Mouse (Mus musculus) neural tube, embryonic 12.5 days (tissue): ENCODE results near the gene Ptrh2. TPM values are rescaled to one million over a fixed set of nuclear protein-coding genes. Genes with fewer than 3 reads are reported as not detected.

Source experiments
- ATAC-seq: fragments of 200-750 bp; cut with Nextera tagmentation; 2 replicates; pipeline ENCODE4 v1.8.0; 2017; ENCODE audit warnings: low read depth, mild to moderate bottlenecking, moderate TSS enrichment, moderate library complexity; ENCODE audit not compliant: low FRiP score
- H3K27ac ChIP-seq: fragments of 300-500 bp; sonication (generic); 2 replicates; pipeline ENCODE4 v1.5.1; 2016
- H3K27me3 ChIP-seq: fragments of 300-500 bp; sonication (generic); replicated peaks from 2 replicates; pipeline ENCODE4 v1.6.1; 2016; ENCODE audit warnings: mild to moderate bottlenecking
- H3K36me3 ChIP-seq: fragments of 300-500 bp; sonication (generic); 2 replicates; pipeline ENCODE4 v1.6.1; 2016; ENCODE audit warnings: mild to moderate bottlenecking
- H3K4me1 ChIP-seq: fragments of 300-500 bp; sonication (generic); 2 replicates; pipeline ENCODE4 v1.6.1; 2016
- H3K4me2 ChIP-seq: fragments of 300-500 bp; sonication (generic); replicated peaks from 2 replicates; pipeline ENCODE4 v1.6.1; 2016; ENCODE audit warnings: mild to moderate bottlenecking
- H3K4me3 ChIP-seq: fragments of 300-500 bp; sonication (generic); 2 replicates; pipeline ENCODE4 v1.5.1; 2016
- H3K9ac ChIP-seq: fragments of 300-500 bp; sonication (generic); 2 replicates; pipeline ENCODE4 v1.6.1; 2016; ENCODE audit warnings: mild to moderate bottlenecking
- H3K9me3 ChIP-seq: fragments of 300-500 bp; sonication (generic); 2 replicates; pipeline ENCODE4 v1.6.1; 2016; ENCODE audit warnings: mild to moderate bottlenecking
- WGBS: fragments of 180-500 bp; shearing (Covaris S2); methylation state at CpG from one replicate; pipeline ENCODE4 v1.1.7; 2016; 5-methylcytosine and 5-hydroxymethylcytosine counted together
- polyA plus RNA-seq: library from polyadenylated mRNA; unstranded; fragments of >200 nt; fragmentation: Nextera tagmentation; extraction: Ambion mirVana; gene quantifications from 2 replicates; pipeline ENCODE4 v1.2.1, GENCODE M21; 2016

Gene Ptrh2
- polyA plus RNA-seq, 1 experiment from 2014 or later: 32.0 TPM

DNA sequence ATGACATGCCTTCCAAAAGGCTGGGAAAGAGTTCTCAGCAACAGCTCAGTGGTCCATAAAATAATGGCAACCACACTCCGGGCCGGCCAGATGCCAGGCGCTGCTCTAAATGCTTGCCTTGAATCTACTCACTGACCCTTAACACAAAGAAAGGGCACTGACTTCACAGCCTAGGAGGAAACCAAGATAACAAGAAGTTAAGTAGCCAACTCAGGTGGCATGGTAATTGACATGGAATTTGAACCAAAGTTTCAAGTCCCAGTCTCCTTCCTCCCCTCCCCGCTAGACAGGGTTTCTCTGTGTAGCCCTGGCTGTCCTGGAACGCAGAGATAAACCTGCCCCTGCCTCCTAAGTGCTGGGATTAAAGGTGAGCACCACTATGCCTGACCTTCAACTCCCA lies 4.8 kb upstream of the Ptrh2 start:
- ATAC-seq: no peak
- 72% methylated on average over 5 of the region's 5 CpGs for WGBS
- H3K4me2 ChIP-seq: no peak overlapping the region
- H3K27ac ChIP-seq: no peak overlapping the region
- no peaks in the 10 kb centered on the region for H3K36me3 ChIP-seq
- peaks cover 8% of the 10 kb centered on the region for H3K4me1 ChIP-seq
- H3K9me3 ChIP-seq: no peaks in the 10 kb centered on the region
- H3K4me3 ChIP-seq: no peak overlapping the region
- H3K27me3 ChIP-seq: no peaks in the 10 kb centered on the region
- H3K9ac ChIP-seq: no peak overlapping the region

DNA sequence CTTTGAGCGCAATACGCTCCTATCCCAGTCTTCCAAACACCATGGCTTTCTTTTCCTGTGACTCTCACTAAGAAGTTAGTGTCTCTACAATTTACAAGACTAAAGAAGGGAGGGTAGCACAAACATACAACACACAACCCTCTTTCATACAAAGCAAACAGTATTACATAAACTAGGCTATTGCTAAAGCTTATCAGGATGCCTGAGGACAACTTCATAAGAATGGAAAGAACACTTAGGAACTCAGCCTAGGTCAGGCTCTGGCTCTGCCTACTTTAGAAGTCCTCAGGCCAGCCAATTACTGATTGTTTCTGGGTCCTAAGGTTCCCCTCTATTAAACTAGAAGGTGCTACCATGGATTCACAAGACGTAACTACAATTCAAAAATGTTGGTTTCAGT lies 3.1 kb upstream of the Ptrh2 start:
- H3K4me1 ChIP-seq: peaks cover 18% of the 10 kb centered on the region
- H3K27ac ChIP-seq: no peak overlapping the region
- no peaks in the 10 kb centered on the region for H3K9me3 ChIP-seq
- H3K4me2 ChIP-seq: no peak overlapping the region
- no peak for ATAC-seq
- H3K4me3 ChIP-seq: no peak overlapping the region
- 91% methylated on average over 3 of the region's 3 CpGs for WGBS
- 0 out of 2 replicates have a peak, but pooled peaks cover under 1% of the 10 kb centered on the region for H3K36me3 ChIP-seq
- no peaks in the 10 kb centered on the region for H3K27me3 ChIP-seq
- no peak overlapping the region for H3K9ac ChIP-seq

DNA sequence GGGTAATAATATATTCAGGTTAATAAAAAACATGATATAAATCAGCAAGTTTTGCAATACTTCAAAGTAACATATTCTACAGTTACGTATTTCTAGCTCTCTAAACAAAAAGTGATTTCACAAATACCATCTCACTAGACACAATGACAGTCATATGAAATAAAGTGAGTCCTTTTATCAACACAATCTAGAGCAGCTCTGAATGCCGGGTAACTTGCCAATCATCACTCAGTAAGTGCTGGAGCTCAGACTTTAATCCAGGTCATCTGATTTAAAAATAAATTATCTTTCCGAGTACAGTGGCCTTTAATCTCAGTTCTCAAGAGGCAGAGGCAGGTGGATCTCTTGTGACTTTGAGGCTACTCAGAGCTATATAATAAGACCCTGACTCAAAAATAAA lies 2.4 kb upstream of the Ptrh2 start:
- no peak overlapping the region for H3K27ac ChIP-seq
- 94% methylated on average over 3 of the region's 3 CpGs for WGBS
- H3K4me3 ChIP-seq: no peak overlapping the region
- peaks cover 18% of the 10 kb centered on the region for H3K4me1 ChIP-seq
- H3K9me3 ChIP-seq: no peaks in the 10 kb centered on the region
- peaks cover 3% of the 10 kb centered on the region; the same call in 1 of the 2 replicates for H3K36me3 ChIP-seq
- no peak for ATAC-seq
- no peaks in the 10 kb centered on the region for H3K27me3 ChIP-seq
- no peak overlapping the region for H3K9ac ChIP-seq
- no peak overlapping the region for H3K4me2 ChIP-seq

DNA sequence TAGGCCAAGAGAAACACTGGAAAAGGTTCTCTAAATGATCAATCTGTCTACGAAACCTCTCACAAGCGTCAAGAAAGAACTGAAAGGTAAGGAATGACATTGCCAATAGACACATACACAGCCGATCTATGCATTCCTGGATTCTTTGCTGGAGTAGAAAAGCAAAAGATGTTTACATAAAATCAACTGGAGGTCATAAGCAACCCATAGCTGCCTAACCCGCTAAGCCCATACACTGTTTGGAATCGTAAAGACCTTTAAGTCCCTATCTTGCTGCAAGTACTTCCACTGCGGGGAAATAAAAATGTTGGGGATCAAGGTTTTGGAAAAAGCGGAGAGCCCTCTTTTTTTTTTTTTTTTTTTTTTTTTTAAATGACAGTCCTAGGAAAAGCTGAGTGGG lies 924 bp upstream of the Ptrh2 start:
- no peaks in the 10 kb centered on the region for H3K9me3 ChIP-seq
- 42% methylated on average over 7 of the region's 7 CpGs for WGBS
- H3K9ac ChIP-seq: peak overlapping the region; percentile 73
- H3K4me3 ChIP-seq: peak overlapping the region; percentile 79
- no peak for ATAC-seq
- H3K27me3 ChIP-seq: no peaks in the 10 kb centered on the region
- H3K4me1 ChIP-seq: peaks cover 18% of the 10 kb centered on the region
- no peak overlapping the region for H3K27ac ChIP-seq
- peak overlapping the region; percentile 83 for H3K4me2 ChIP-seq
- H3K36me3 ChIP-seq: peaks cover 13% of the 10 kb centered on the region; the same call in 1 of the 2 replicates

DNA sequence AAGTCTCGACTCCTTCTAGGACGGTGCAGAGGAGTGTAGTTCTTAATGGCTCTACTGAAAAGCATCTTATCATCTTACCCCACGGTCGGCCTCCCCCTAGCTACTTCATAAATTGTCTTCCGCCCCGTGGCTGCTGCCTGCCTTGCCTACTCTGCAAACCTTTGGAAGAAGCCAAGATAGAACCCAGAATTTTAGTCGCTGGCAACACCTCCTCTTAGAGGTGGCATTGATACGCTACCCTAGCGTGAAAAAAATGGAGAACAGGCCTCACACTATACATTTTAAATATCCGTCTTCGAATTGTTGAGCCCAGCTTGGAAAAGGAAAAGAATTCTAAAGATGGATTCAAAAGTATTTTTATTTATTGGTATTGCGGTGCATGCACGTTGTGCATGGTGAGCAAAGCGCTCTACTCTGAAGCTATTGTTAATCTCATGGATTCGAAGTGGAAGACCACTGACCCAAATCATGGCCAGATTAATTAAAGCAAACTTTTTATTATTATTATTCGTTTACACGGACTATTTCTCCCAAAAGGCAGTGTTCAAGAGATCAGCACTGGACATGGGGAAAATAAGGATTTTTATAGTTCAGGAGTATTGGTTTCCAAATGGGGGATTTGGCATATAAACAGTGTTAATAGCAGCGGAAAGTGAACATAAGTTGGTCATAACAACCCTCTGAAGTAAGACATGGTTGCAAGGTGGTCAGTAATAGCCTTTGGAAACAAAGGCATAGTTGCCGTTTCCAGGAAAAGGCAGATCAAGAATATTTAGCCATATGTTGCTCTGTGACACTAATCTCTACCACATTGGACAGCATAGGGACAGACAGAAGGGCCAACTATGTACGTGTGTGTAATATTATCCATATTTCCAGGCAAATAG lies 584 bp downstream of the Ptrh2 start:
- Histone ChIP-seq H3K9me3 (no peaks in the 10 kb centered on the region), H3K36me3 (peaks cover 18% of the 10 kb centered on the region; the same call in 1 of the 2 replicates), H3K4me3 (peak overlapping the region; percentile 79), H3K27me3 (no peaks in the 10 kb centered on the region), H3K27ac (peak overlapping the region; percentile 81), H3K4me2 (peak overlapping the region; percentile 83), H3K4me1 (peaks cover 18% of the 10 kb centered on the region), H3K9ac (peak overlapping the region; percentile 73)
- 11% methylated on average over 20 of the region's 20 CpGs for WGBS
- ATAC-seq: no peak

DNA sequence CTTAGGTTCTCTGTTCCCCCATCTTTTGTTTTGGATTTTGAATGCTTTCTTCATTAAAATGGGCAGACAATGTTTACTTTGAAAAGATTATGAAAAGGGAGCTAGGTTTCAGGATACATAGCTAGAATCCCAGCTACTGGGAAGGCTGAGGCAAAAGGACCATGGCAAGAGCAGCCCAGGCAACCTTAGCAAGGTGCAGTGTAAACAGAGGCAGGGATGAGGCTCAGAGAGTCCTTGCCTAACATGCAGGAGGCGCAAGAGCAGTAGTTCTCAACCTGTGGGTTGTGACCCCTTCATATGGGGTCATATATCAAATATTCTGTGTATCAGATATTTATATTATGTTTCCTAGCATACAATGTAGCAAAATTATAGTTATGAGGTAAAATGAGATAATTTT lies 1.6 kb downstream of the Ptrh2 start:
- Histone ChIP-seq H3K4me3 (no peak overlapping the region), H3K9me3 (no peaks in the 10 kb centered on the region), H3K27me3 (no peaks in the 10 kb centered on the region), H3K27ac (no peak overlapping the region), H3K4me2 (peak overlapping the region; percentile 83), H3K4me1 (peaks cover 18% of the 10 kb centered on the region), H3K9ac (no peak overlapping the region), H3K36me3 (peaks cover 28% of the 10 kb centered on the region)
- ATAC-seq: no peak
- 92% methylated on average over 1 of the region's 1 CpGs for WGBS

DNA sequence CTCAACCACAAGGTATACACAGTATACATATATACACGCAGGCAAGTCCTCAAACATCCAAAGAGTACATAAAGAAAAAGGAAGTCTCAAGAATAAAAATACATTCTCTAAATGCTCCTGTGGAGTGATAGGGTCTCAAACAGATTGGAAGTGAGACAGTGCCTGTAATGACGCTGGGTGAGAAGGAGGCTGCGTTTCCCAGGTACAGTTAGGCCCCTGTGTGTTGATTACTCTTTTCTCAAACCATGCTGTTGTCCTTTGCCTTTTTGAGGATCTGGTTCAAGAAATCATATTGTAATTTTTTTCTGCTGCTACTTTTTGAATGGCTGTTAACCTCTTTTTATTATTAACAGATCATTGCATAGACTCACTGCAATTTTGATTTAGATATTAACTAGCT lies 6.6 kb downstream of the Ptrh2 start:
- ATAC-seq: no peak
- H3K36me3 ChIP-seq: peaks cover 71% of the 10 kb centered on the region

DNA sequence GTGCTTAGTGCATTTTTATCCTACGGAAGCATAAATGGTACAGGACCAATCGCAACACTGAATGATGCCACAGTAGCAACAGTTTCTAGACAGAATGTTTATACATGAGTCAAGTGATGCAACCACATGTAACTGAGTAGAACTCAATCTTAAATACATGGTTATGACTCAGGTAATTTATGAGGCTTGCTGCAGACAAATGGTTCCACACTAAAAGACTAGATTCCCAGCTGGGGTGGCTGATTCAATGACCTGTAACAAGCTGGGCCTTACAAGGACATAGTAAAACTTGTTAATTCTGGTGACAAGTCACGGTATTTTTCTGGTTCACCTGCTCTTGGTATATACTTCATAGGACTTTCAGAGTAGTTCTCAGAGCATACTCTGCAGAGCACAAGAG lies 7.7 kb downstream of the Ptrh2 start:
- H3K4me1 ChIP-seq: no peaks in the 10 kb centered on the region
- H3K9me3 ChIP-seq: no peaks in the 10 kb centered on the region
- H3K27ac ChIP-seq: no peak overlapping the region
- H3K4me3 ChIP-seq: no peak overlapping the region
- ATAC-seq: no peak
- no peak overlapping the region for H3K4me2 ChIP-seq
- no peak overlapping the region for H3K9ac ChIP-seq
- H3K36me3 ChIP-seq: peaks cover 71% of the 10 kb centered on the region
- H3K27me3 ChIP-seq: no peaks in the 10 kb centered on the region
- 95% methylated on average over 3 of the region's 3 CpGs for WGBS

More for the DNA sequence above, 6.6 kb downstream of the Ptrh2 start:
- Histone ChIP-seq H3K9me3 (no peaks in the 10 kb centered on the region), H3K27ac (no peak overlapping the region), H3K4me2 (no peak overlapping the region), H3K4me1 (peaks cover under 1% of the 10 kb centered on the region; the same call in 1 of the 2 replicates), H3K27me3 (no peaks in the 10 kb centered on the region), H3K4me3 (no peak overlapping the region), H3K9ac (no peak overlapping the region)
- WGBS: 92% methylated on average over 3 of the region's 3 CpGs

DNA sequence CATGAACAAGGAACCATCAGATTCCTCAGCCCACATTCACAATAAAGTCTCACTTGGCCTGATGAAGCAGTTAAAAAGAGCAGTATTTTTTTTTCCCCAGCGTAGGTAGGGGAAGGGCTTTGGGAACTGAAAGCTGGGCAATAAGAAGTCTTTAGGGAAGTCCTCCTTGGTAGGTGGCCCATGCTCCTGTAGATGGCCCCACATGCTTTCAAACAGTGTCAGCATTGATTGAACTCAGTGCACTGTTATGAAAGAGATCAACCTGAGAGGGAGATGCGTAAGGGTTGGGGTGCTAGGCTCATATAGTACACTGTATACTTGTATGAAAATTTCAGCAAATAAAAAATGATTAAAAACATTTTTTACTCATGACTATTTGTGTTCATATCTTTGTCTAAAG lies 8.2 kb downstream of the Ptrh2 start:
- Histone ChIP-seq H3K9me3 (no peaks in the 10 kb centered on the region), H3K27ac (no peak overlapping the region), H3K4me1 (no peaks in the 10 kb centered on the region), H3K36me3 (peaks cover 72% of the 10 kb centered on the region), H3K9ac (no peak overlapping the region), H3K4me3 (no peak overlapping the region), H3K4me2 (no peak overlapping the region), H3K27me3 (no peaks in the 10 kb centered on the region)
- WGBS: 88% methylated on average over 2 of the region's 2 CpGs
- ATAC-seq: no peak

DNA sequence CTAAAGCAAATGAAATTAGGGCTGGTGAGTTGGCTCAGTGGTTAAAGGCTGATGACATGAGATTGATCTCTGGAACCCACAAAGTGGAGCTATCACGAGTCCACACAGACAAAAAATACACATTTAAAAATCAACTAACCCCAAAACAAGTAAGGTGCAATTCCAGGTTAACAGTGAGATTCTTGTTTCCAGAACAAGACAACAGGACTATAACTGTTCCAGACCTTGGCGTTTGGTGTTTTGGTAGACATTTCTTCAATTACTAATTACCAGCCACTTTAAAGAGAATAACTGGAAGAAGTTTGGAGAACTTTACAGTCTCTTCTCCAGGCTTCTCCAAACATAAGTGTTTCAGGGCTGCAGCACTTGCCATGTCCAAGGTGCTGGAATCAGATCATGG lies 8.8 kb downstream of the Ptrh2 start:
- Histone ChIP-seq H3K4me2 (no peak overlapping the region), H3K27me3 (no peaks in the 10 kb centered on the region), H3K27ac (no peak overlapping the region), H3K9ac (no peak overlapping the region), H3K9me3 (no peaks in the 10 kb centered on the region), H3K4me3 (no peak overlapping the region), H3K4me1 (no peaks in the 10 kb centered on the region), H3K36me3 (peaks cover 71% of the 10 kb centered on the region)
- 94% methylated on average over 2 of the region's 2 CpGs for WGBS
- no peak for ATAC-seq

DNA sequence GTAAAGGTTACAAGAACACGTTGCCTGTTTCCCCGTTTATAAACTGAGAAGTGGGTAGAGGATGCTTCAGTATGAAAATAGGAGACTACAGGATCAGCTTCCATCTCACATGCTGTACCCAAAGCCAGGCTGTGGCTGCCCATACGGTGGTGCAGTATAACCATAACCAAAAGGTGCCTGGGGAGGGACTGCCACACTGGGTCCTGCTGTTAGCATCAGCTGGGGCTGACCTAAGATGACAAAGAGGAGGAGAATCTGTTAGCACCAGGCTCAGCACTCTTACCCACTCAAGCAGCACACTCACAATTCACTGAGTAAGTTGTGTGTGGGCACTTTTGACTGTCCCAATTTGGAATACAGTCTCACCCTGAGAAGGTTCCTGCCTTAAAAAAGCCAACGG lies 11.7 kb downstream of the Ptrh2 start:
- Histone ChIP-seq H3K9ac (no peak overlapping the region), H3K4me2 (no peak overlapping the region), H3K27ac (no peak overlapping the region), H3K4me3 (no peak overlapping the region), H3K4me1 (no peaks in the 10 kb centered on the region), H3K36me3 (peaks cover 75% of the 10 kb centered on the region), H3K9me3 (no peaks in the 10 kb centered on the region), H3K27me3 (no peaks in the 10 kb centered on the region)
- ATAC-seq: no peak
- WGBS: 66% methylated on average over 4 of the region's 4 CpGs

DNA sequence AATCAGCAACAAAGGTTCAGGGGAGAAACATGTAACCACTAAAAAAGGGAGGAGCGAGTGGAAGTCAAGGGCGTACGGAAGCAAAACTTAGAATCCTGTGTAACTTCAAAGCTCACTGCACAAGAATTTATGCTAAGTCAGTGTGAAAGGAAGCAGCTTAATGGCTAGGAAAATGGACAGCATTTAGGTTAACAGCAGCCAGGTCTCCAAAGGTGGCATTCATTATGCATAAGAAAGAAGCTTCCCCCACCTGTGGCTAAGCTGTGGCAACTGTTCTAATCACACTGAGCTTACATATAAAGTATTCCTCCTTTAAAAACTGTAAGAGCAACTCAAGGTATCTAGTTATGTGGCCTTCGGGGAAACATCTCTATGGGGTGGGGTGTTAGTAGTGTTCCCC lies 17.4 kb downstream of the Ptrh2 start:
- WGBS: 97% methylated on average over 4 of the region's 4 CpGs
- H3K4me1 ChIP-seq: no peaks in the 10 kb centered on the region
- H3K4me3 ChIP-seq: no peak overlapping the region
- H3K27me3 ChIP-seq: no peaks in the 10 kb centered on the region
- H3K9me3 ChIP-seq: no peaks in the 10 kb centered on the region
- no peak overlapping the region for H3K9ac ChIP-seq
- H3K27ac ChIP-seq: no peak overlapping the region
- H3K4me2 ChIP-seq: no peak overlapping the region
- peaks cover 80% of the 10 kb centered on the region for H3K36me3 ChIP-seq
- ATAC-seq: no peak

DNA sequence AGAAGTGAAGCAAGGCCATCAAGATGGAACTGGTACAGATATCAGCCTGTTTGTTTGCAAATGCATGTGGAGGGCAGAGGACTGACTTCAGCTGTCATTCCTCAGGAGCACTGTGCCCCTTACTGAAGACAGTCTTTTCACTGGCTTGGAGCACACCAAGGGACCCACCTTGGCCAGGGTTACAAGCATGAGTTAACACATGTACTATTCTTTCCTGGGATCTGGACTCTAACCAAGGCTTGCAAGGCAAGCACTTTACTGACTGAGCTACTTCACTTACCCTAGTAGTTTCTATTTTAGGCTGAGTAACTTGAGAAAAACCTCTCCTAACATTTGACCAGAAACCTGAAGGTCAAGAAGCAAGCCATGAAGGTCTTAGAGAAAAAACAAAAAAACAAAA lies 30.8 kb downstream of the Ptrh2 start:
- Histone ChIP-seq H3K9ac (no peak overlapping the region), H3K36me3 (peaks cover 60% of the 10 kb centered on the region)

More for the DNA sequence above, 30.8 kb downstream of the Ptrh2 start:
- Histone ChIP-seq H3K4me1 (no peaks in the 10 kb centered on the region), H3K9me3 (no peaks in the 10 kb centered on the region), H3K27me3 (no peaks in the 10 kb centered on the region), H3K27ac (no peak overlapping the region), H3K4me2 (no peak overlapping the region), H3K4me3 (no peak overlapping the region)
- ATAC-seq: no peak
